Comparison of ENCODE assay signal across 27 mouse cellular contexts in the genomic region with DNA sequence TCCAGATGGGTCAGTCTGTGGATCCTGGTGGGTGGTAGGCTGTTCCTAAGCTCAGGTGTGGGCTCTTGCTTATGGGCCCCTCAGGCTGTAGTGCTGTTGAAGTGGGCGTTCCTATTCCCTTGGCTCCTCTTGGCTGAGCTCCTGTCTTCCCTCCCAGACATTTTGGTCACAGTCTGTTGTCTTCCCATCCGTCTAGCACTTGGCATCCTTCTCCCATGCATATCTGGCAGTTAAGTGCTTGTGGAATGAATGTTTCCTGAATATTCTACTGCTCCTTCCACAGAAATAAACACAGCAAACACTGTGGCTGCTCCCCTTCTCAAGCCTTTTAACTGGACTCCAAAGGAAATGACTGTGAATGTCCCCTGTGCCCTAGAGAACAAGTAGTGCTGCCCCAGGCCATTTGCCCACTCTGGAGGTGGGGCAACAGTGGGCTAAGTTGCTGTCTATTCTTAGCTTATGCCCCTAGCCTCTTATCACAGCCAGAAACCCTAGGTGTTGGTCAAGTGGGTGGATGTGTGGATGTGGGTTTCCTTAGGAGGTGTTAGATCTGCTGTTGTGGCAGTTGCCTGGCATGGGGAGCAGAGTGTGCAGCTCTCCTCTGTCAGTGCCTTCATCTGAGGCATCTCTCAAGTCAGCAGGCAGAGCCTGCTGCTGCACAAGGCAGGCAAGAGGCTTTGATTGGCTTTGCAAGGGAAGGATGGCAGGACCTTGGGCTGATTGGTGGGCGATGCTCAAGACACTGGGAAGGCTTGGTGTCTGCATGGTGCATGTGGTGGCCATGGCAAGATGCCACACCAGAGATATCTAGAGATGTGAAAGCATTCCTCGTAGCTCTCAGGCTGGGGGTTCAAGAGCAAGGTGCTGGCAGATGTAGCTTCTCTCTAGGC. TPM values are rescaled to one million over a fixed set of nuclear protein-coding genes. Genes with fewer than 3 reads are reported as not detected.
DNase-seq lines count a peak whose midpoint lies in the region; ATAC-seq and TF ChIP-seq lines count a peak whose summit lies in the region.
"Had no signal": no experiment of that assay in that cellular context is flagged by ENCODE, and none has a peak within 500 bp of the region (broad histone marks: within the 10 kb centered on the region; RNA-seq: fewer than 3 reads in every experiment).

No protein-coding gene starts in this region.

- peaks cover 75% of the 10 kb centered on the region for H3K4me1 ChIP-seq in heart, embryonic 13.5 days
- H3K4me1 ChIP-seq in heart, embryonic 11.5 days (ENCODE audit: control insufficient read depth, insufficient read depth, low read length): peaks cover 29% of the 10 kb centered on the region

- ATAC-seq in heart, embryonic 13.5 days (ENCODE audit: extremely low read depth, insufficient number of reproducible peaks, low FRiP score, low TSS enrichment): no peak
- ATAC-seq in heart, embryonic 11.5 days (replicated peaks; ENCODE audit: insufficient number of reproducible peaks, low FRiP score, low TSS enrichment): no peak
- ATAC-seq: Patski had no signal

- 48% methylated on average over 4 of the region's 4 CpGs for WGBS in heart, embryonic 13.5 days
- 72% methylated on average over 4 of the region's 4 CpGs for WGBS in heart, embryonic 11.5 days (ENCODE audit: insufficient replicate concordance)

- H3K9ac ChIP-seq in heart, embryonic 13.5 days: no peak overlapping the region
- no peak overlapping the region for H3K9ac ChIP-seq in heart, embryonic 11.5 days (ENCODE audit: low read depth, low read length)
- H3K9ac ChIP-seq: hindbrain, embryonic 15.5 days; kidney, embryonic 15.5 days; limb, embryonic 13.5 days; liver, embryonic 13.5 days; lung, embryonic 14.5 days had no signal

- TF ChIP-seq CTCF in gastrocnemius, adult 2 months (IDR thresholded peaks at IDR 0.05): no peak

- H3K4me3 ChIP-seq in heart, embryonic 13.5 days: no peak overlapping the region
- H3K4me3 ChIP-seq in heart, embryonic 11.5 days (ENCODE audit: low read depth, low read length): no peak overlapping the region
- no peak overlapping the region for H3K4me3 ChIP-seq in gastrocnemius, adult 2 months
- H3K4me3 ChIP-seq: forebrain, embryonic 10.5 days; hindbrain, embryonic 15.5 days; kidney, embryonic 15.5 days; limb, embryonic 13.5 days; liver, embryonic 13.5 days had no signal

- no peaks in the 10 kb centered on the region for H3K9me3 ChIP-seq in heart, embryonic 13.5 days
- no peaks in the 10 kb centered on the region for H3K9me3 ChIP-seq in heart, embryonic 11.5 days (replicated peaks; ENCODE audit: control insufficient read depth, low read length)
- H3K9me3 ChIP-seq: forebrain, embryonic 10.5 days; hindbrain, embryonic 15.5 days; kidney, embryonic 15.5 days; limb, embryonic 13.5 days; liver, embryonic 13.5 days had no signal

- no peaks in the 10 kb centered on the region for H3K27me3 ChIP-seq in heart, embryonic 13.5 days (replicated peaks)
- H3K27me3 ChIP-seq in heart, embryonic 11.5 days (ENCODE audit: control insufficient read depth, insufficient read depth, low read length): no peaks in the 10 kb centered on the region
- H3K27me3 ChIP-seq: CH12.LX; hindbrain, embryonic 15.5 days; kidney, embryonic 15.5 days; limb, embryonic 13.5 days; liver, embryonic 13.5 days; Patski had no signal

- no peaks in the 10 kb centered on the region for H3K36me3 ChIP-seq in heart, embryonic 13.5 days
- H3K36me3 ChIP-seq in heart, embryonic 11.5 days (ENCODE audit: control insufficient read depth, insufficient read depth, low read length): no peaks in the 10 kb centered on the region
- H3K36me3 ChIP-seq: forebrain, embryonic 10.5 days; G1E; hindbrain, embryonic 15.5 days; kidney, embryonic 15.5 days; limb, embryonic 13.5 days; liver, embryonic 13.5 days had no signal

- peak overlapping the region; percentile 33; the same call in 1 of the 2 replicates for H3K27ac ChIP-seq in heart, embryonic 13.5 days (replicated peaks)
- H3K27ac ChIP-seq in heart, embryonic 11.5 days (ENCODE audit: low read depth, low read length): no peak overlapping the region
- H3K27ac ChIP-seq in gastrocnemius, adult 2 months: no peak overlapping the region
- H3K27ac ChIP-seq: forebrain, embryonic 10.5 days; hindbrain, embryonic 15.5 days; kidney, embryonic 15.5 days; limb, embryonic 13.5 days; liver, embryonic 13.5 days; macrophage; stomach, postnatal 0 days had no signal

- intact Hi-C loops in gastrocnemius, adult 2 months (cut with DNase I): no loop called here

- no peak overlapping the region for H3K4me2 ChIP-seq in heart, embryonic 13.5 days
- H3K4me2 ChIP-seq in heart, embryonic 11.5 days: no peak overlapping the region
- H3K4me2 ChIP-seq: hindbrain, embryonic 15.5 days; kidney, embryonic 15.5 days; limb, embryonic 13.5 days; liver, embryonic 13.5 days; lung, embryonic 14.5 days; midbrain, embryonic 11.5 days had no signal

- DNase-seq in lung, postnatal 10 days: peak; percentile 41
- DNase-seq in lung, postnatal 25 days (ENCODE audit: low spot score): no peak
- DNase-seq in brain, adult 2 months (ENCODE audit: low read depth, low spot score): peak; percentile 83
- DNase-seq in frontal cortex, postnatal 36 days (ENCODE audit: low spot score in 2 of 2): peak; percentile 44 to 58
- DNase-seq in gastrocnemius, adult 2 months: no peak
- no peak for DNase-seq in embryo, embryonic 9.5 days (ENCODE audit: extremely low spot score)
- DNase-seq: adrenal gland, postnatal 36 days; B cell, adult 2 months; cerebellum, adult 11 months; cerebellum, adult 9-11 months; gastrocnemius, postnatal 36 days; kidney, postnatal 36 days; layer of hippocampus, postnatal 36 days; liver, embryonic 13.5 days; lung, embryonic 14.5 days had no signal

RNA-seq across cellular contexts. Expression of a gene that starts 24.2 kb away (rescaled TPM):
- 7.1 TPM in 2 replicates for polyA plus RNA-seq in heart, embryonic 13.5 days (2015; fragmentation: Nextera tagmentation; extraction: Ambion mirVana)
- polyA plus RNA-seq in heart, embryonic 11.5 days (2014; fragmentation: Nextera tagmentation; extraction: Ambion mirVana): 9.1 and 10.8 TPM in 2 replicates
- total RNA-seq in gastrocnemius, adult 2 months (2021): 10 to 100 TPM; 22.8 to 24.2 TPM
- total RNA-seq: CH12.LX had no signal

Comparison
In these comparisons a context has a peak if more than half of its experiments do, and no peak if none do; other contexts are left out.
1. DNase-seq: peak in lung, postnatal 10 days (single experiment), brain, adult 2 months (single experiment) and frontal cortex, postnatal 36 days (2 of 2); none in lung, postnatal 25 days (single experiment), gastrocnemius, adult 2 months (single experiment) and embryo, embryonic 9.5 days (single experiment).